Mouse (Mus musculus): ENCODE measurements around the gene Tjp1. TPM values are rescaled to one million over a fixed set of nuclear protein-coding genes. Genes with fewer than 3 reads are reported as not detected.

Tjp1 gene
- total and polyA plus RNA-seq, 3 experiments: not detected

- Histone ChIP-seq H3K4me1 (ENCODE audit: control insufficient read depth in 1 of 2, insufficient read depth in 2 of 2) (peaks cover 0 to 6% of the 10 kb centered on the region in 2 experiments; a peak in 2 of 4 replicates), H3K27ac (ENCODE audit: insufficient read depth, low read depth) (no peak overlapping the region), H3K36me3 (replicated peaks in 1 of 2; ENCODE audit: control insufficient read depth in 1 of 2, insufficient read depth in 1 of 2, low read length in 1 of 2) (no peaks in the 10 kb centered on the region), H3K9ac (ENCODE audit: insufficient read depth, low read depth) (no peak overlapping the region), H3K79me2 (replicated peaks; ENCODE audit: control insufficient read depth, extremely low read depth, insufficient read depth, poor library complexity, severe bottlenecking) (no peaks in the 10 kb centered on the region), H3K4me2 (ENCODE audit: insufficient read depth, low read depth, poor library complexity, severe bottlenecking) (no peak overlapping the region), H3K27me3 (replicated peaks) (peaks cover 4% of the 10 kb centered on the region), H3K4me3 (replicated peaks in 1 of 3; ENCODE audit: low read depth in 2 of 3, low read length in 2 of 3, poor library complexity in 1 of 3) (no peak overlapping the region), H3K9me3 (replicated peaks; ENCODE audit: low read length) (no peaks in the 10 kb centered on the region)
- no peak for DNase-seq (ENCODE audit: extremely low read depth)
- in situ Hi-C loops (cut with MboI; ENCODE audit: low pct_ligation_motif_present, low pct_unique_long_range_greater_than_20kb, low sequenced_read_pairs) (no loop called here), dilution Hi-C loops (cut with MboI; ENCODE audit: extremely low pct_ligation_motif_present, extremely low pct_unique_long_range_greater_than_20kb, low sequenced_read_pairs) (no loop called here)
- TF ChIP-seq RCOR1 (conservative IDR thresholded peaks at IDR 0.05; ENCODE audit: low read depth, low read length) (no peak), MEF2A (IDR thresholded peaks at IDR 0.05; ENCODE audit: borderline replicate concordance, low read depth, low read length) (no peak), CHD1 (IDR thresholded peaks at IDR 0.05; ENCODE audit: low read depth, low read length) (no peak), USF2 (conservative IDR thresholded peaks at IDR 0.05; ENCODE audit: low read depth, low read length) (no peak), USF1 (IDR thresholded peaks at IDR 0.05; ENCODE audit: low read depth, low read length) (no peak), TBP (conservative IDR thresholded peaks at IDR 0.05; ENCODE audit: low read depth, low read length) (no peak), GABPA (IDR thresholded peaks at IDR 0.05; ENCODE audit: insufficient replicate concordance, low read depth, low read length) (no peak), NRF1 (IDR thresholded peaks at IDR 0.05; ENCODE audit: low read depth, low read length) (no peak), CTCF (conservative IDR thresholded peaks at IDR 0.05 in 1 of 2, IDR thresholded peaks at IDR 0.05 in 1 of 2; ENCODE audit: low read depth in 2 of 2, low read length in 2 of 2) (no peak), TCF12 (IDR thresholded peaks at IDR 0.05; ENCODE audit: low read depth, low read length) (no peak)
These were observed 63.0 kb downstream of the Tjp1 start for GRCm38 (mm10) chr7:65464518-65465037.

- no peaks in the 10 kb centered on the region for H3K36me3 ChIP-seq (replicated peaks in 1 of 2; ENCODE audit: control insufficient read depth in 1 of 2, insufficient read depth in 1 of 2, low read length in 1 of 2)
- dilution Hi-C loops (cut with MboI; ENCODE audit: extremely low pct_ligation_motif_present, extremely low pct_unique_long_range_greater_than_20kb, low sequenced_read_pairs): no loop called here
- TF ChIP-seq CTCF (conservative IDR thresholded peaks at IDR 0.05 in 1 of 2, IDR thresholded peaks at IDR 0.05 in 1 of 2; ENCODE audit: low read depth in 2 of 2, low read length in 2 of 2): no peak
These were observed 64.1 kb downstream of the Tjp1 start for GRCm38 (mm10) chr7:65463438-65463837.

DNA sequence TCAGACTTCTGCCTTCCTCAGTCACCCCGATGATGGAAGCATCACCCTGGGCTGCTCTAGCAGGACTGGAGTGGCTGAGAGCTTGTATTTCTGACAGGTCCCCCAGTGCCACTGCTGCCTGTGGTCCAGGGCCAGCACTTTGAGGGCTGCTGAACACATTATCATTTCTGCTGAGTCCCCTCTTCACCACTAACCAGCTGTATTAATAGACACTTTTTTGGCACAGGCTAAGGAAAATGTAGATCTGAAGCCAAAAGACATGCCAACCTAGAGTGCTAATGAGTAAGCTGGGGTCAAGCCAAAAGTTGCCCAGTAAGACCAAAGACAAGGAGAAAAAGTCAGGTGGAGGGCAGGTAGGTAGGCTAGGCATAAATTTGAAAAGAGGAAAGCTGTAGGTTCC lies 66.2 kb downstream of the Tjp1 start:
- no peak for TF ChIP-seq JUND (conservative IDR thresholded peaks at IDR 0.05; ENCODE audit: low read depth, low read length)
- Histone ChIP-seq H3K36me3 (replicated peaks in 1 of 2; ENCODE audit: control insufficient read depth in 1 of 2, insufficient read depth in 1 of 2, low read length in 1 of 2) (no peaks in the 10 kb centered on the region), H3K4me2 (ENCODE audit: insufficient read depth, low read depth, poor library complexity, severe bottlenecking) (no peak overlapping the region), H3K4me3 (replicated peaks in 1 of 3; ENCODE audit: low read depth in 2 of 3, low read length in 2 of 3, poor library complexity in 1 of 3) (no peak overlapping the region), H3K27ac (ENCODE audit: insufficient read depth, low read depth) (no peak overlapping the region), H3K27me3 (replicated peaks) (peaks cover 2% of the 10 kb centered on the region), H3K9ac (ENCODE audit: insufficient read depth, low read depth) (no peak overlapping the region), H3K4me1 (ENCODE audit: control insufficient read depth in 1 of 2, insufficient read depth in 2 of 2) (peaks cover 0 to 6% of the 10 kb centered on the region in 2 experiments; a peak in 2 of 4 replicates), H3K79me2 (replicated peaks; ENCODE audit: control insufficient read depth, extremely low read depth, insufficient read depth, poor library complexity, severe bottlenecking) (no peaks in the 10 kb centered on the region), H3K9me3 (replicated peaks; ENCODE audit: low read length) (no peaks in the 10 kb centered on the region)
- DNase-seq (ENCODE audit: extremely low read depth): no peak
- in situ Hi-C loops (cut with MboI; ENCODE audit: low pct_ligation_motif_present, low pct_unique_long_range_greater_than_20kb, low sequenced_read_pairs) (no loop called here), dilution Hi-C loops (cut with MboI; ENCODE audit: extremely low pct_ligation_motif_present, extremely low pct_unique_long_range_greater_than_20kb, low sequenced_read_pairs) (no loop called here)

More at GRCm38 (mm10) chr7:65463438-65463837, 64.1 kb downstream of the Tjp1 start:
- H3K27me3 ChIP-seq (replicated peaks): peaks cover 2% of the 10 kb centered on the region
- H3K4me2 ChIP-seq (ENCODE audit: insufficient read depth, low read depth, poor library complexity, severe bottlenecking): no peak overlapping the region
- DNase-seq (ENCODE audit: extremely low read depth): no peak
- H3K27ac ChIP-seq (ENCODE audit: insufficient read depth, low read depth): no peak overlapping the region
- no peak overlapping the region for H3K4me3 ChIP-seq (replicated peaks in 1 of 3; ENCODE audit: low read depth in 2 of 3, low read length in 2 of 3, poor library complexity in 1 of 3)
- H3K9me3 ChIP-seq (replicated peaks; ENCODE audit: low read length): no peaks in the 10 kb centered on the region
- no peaks in the 10 kb centered on the region for H3K79me2 ChIP-seq (replicated peaks; ENCODE audit: control insufficient read depth, extremely low read depth, insufficient read depth, poor library complexity, severe bottlenecking)
- peaks cover 0 to 6% of the 10 kb centered on the region in 2 experiments; a peak in 2 of 4 replicates for H3K4me1 ChIP-seq (ENCODE audit: control insufficient read depth in 1 of 2, insufficient read depth in 2 of 2)
- in situ Hi-C loops (cut with MboI; ENCODE audit: low pct_ligation_motif_present, low pct_unique_long_range_greater_than_20kb, low sequenced_read_pairs): no loop called here
- no peak overlapping the region for H3K9ac ChIP-seq (ENCODE audit: insufficient read depth, low read depth)
